Mouse (Mus musculus) liver, postnatal 0 days (tissue): ENCODE measurements at regions not wholly inside any gene's neighbourhood (a gene's known extent, or its start where the extent isn't known, plus 50 kb on each side); places are given as distances from the start of the nearest gene placed in this dataset.

Experiments
- ATAC-seq: fragments of 200-750 bp; cut with Nextera tagmentation; 2 replicates; pipeline ENCODE4 v1.8.0; 2017; ENCODE audit warnings: mild to moderate bottlenecking, moderate library complexity
- DNase-seq: peaks from one replicate; pipeline ENCODE4 v3.0.0-alpha.2; 2016
- H3K27ac ChIP-seq: fragments of 300-500 bp; sonication (generic); 2 replicates; pipeline ENCODE4 v1.5.1; 2014; ENCODE audit warnings: antibody characterized with exemption, moderate library complexity, mild to moderate bottlenecking, low read depth
- H3K27me3 ChIP-seq: fragments of 300-500 bp; sonication (generic); 2 replicates; pipeline ENCODE4 v1.6.1; 2014; ENCODE audit warnings: low read length, control low read depth, mixed read lengths; ENCODE audit not compliant: insufficient read depth
- H3K36me3 ChIP-seq: fragments of 300-500 bp; sonication (generic); replicated peaks from 2 replicates; pipeline ENCODE4 v1.6.1; 2014; ENCODE audit warnings: mild to moderate bottlenecking, control low read depth, low read length, moderate library complexity, mixed read lengths; ENCODE audit not compliant: insufficient read depth
- H3K4me1 ChIP-seq: fragments of 300-500 bp; sonication (generic); 2 replicates; pipeline ENCODE4 v1.6.1; 2014; ENCODE audit warnings: antibody characterized with exemption, mild to moderate bottlenecking, control low read depth; ENCODE audit not compliant: insufficient read depth
- H3K4me2 ChIP-seq: fragments of 300-500 bp; sonication (generic); 2 replicates; pipeline ENCODE4 v1.6.1; 2014; ENCODE audit warnings: low read depth, mild to moderate bottlenecking, low read length, moderate library complexity, mixed read lengths
- H3K4me3 ChIP-seq: fragments of 300-500 bp; sonication (generic); 2 replicates; pipeline ENCODE4 v1.5.1; 2014; ENCODE audit warnings: low read depth, low read length
- H3K9ac ChIP-seq: fragments of 300-500 bp; sonication (generic); replicated peaks from 2 replicates; pipeline ENCODE4 v1.6.1; 2014; ENCODE audit warnings: mild to moderate bottlenecking, moderate library complexity
- H3K9me3 ChIP-seq: fragments of 300-500 bp; sonication (generic); 2 replicates; pipeline ENCODE4 v1.6.1; 2016; ENCODE audit warnings: mild to moderate bottlenecking, control low read depth, low read length, mixed read lengths
- CTCF ChIP-seq: sonication (generic); IDR thresholded peaks from 2 replicates; pipeline ENCODE4 v1.5.1; 2016; ENCODE audit warnings: antibody characterized with exemption, low read depth
- EP300 ChIP-seq: IDR thresholded peaks from 2 replicates; pipeline ENCODE4 v1.6.1; 2016; ENCODE audit warnings: antibody characterized with exemption, low read depth, mild to moderate bottlenecking
- WGBS: fragments of 180-500 bp; shearing (Covaris S2); extraction: QIAGEN DNeasy Blood & Tissue Kit; methylation state at CpG from one replicate; pipeline ENCODE4 v1.1.7; 2014; ENCODE audit not compliant: insufficient replicate concordance; 5-methylcytosine and 5-hydroxymethylcytosine counted together

DNA sequence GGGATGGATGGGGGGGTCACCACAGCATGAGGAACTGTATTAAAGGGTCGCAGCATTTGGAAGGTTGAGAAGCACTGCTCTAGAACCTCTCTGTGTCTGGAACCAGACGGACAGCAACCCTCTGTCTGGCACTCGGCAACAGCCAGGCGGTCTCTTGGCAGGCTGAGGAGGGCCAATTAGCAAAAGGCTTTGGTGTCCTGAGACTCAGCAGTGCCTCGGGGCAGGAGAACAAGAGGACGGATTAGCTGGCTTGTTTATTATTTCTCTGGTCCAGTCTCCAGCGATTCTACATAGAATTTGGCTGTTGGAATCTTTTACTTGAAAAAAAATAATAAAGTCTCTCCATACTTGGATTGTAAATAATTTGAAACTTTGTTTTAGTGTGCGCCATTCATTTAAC, 450.4 kb downstream of the Fam19a5 start:
- H3K9me3 ChIP-seq, result no peaks in the 10 kb centered on the region
- no peak overlapping the region for H3K4me2 ChIP-seq
- no peak for ATAC-seq
- H3K36me3 ChIP-seq, result no peaks in the 10 kb centered on the region
- no peaks in the 10 kb centered on the region for H3K27me3 ChIP-seq
- TF ChIP-seq CTCF (no peak), EP300 (no peak)
- no peaks in the 10 kb centered on the region for H3K4me1 ChIP-seq
- H3K9ac ChIP-seq, result no peak overlapping the region
- no peak for DNase-seq
- H3K27ac ChIP-seq, result no peak overlapping the region
- no peak overlapping the region for H3K4me3 ChIP-seq
- 66% methylated on average over 8 of the region's 8 CpGs for WGBS

DNA sequence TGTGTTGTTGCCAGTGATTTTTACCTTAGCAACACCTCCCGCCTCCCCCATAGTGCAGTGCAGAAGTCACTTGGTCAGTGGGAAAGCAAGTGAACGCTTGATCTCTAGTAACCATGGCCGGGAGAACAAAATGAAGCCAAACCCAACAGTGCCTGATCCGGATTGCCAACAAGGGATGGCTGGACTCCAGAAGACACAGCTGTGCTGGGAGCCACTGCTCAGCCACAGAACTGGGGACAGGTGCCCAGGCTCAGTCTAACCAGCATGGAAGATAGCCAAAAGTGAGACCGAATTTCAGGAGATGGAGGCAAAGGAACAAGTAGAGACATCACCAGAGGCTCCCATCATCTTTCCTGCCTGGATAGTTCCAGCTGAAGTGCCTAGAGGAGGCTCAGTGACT, 473.0 kb downstream of the Fam19a5 start:
- TF ChIP-seq EP300 (no peak), CTCF (no peak)
- H3K27me3 ChIP-seq, result no peaks in the 10 kb centered on the region
- H3K9me3 ChIP-seq, result peaks cover 7% of the 10 kb centered on the region
- H3K9ac ChIP-seq, result no peak overlapping the region
- no peak for DNase-seq
- no peak for ATAC-seq
- H3K4me3 ChIP-seq, result no peak overlapping the region
- H3K4me2 ChIP-seq, result no peak overlapping the region
- 73% methylated on average over 5 of the region's 5 CpGs for WGBS
- no peaks in the 10 kb centered on the region for H3K36me3 ChIP-seq
- H3K4me1 ChIP-seq, result no peaks in the 10 kb centered on the region
- no peak overlapping the region for H3K27ac ChIP-seq

DNA sequence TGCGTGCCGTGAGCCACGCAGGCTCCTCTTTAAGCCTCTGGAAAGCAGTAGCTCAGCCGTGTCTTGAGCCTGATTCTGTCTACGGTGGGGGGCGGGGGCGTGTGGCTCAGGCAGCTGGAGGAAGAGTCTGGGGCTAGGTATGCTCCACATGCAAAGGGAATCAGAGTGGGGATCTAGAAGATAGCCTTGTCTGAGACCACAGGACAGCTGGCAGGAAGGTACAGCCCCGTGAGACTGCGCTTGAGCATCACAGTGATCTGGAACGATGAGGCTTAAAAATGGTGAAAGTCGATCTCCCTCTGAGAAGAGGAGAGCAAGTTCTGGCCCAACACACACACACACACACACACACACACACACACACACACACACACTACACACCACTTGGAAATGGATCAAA, 488.7 kb downstream of the Fam19a5 start:
- Histone ChIP-seq H3K9me3 (no peaks in the 10 kb centered on the region), H3K4me3 (no peak overlapping the region), H3K36me3 (no peaks in the 10 kb centered on the region), H3K4me1 (no peaks in the 10 kb centered on the region), H3K27ac (no peak overlapping the region), H3K27me3 (no peaks in the 10 kb centered on the region), H3K4me2 (no peak overlapping the region), H3K9ac (no peak overlapping the region)
- 77% methylated on average over 11 of the region's 11 CpGs for WGBS
- no peak for ATAC-seq
- TF ChIP-seq EP300 (no peak), CTCF (no peak)
- DNase-seq, result no peak

DNA sequence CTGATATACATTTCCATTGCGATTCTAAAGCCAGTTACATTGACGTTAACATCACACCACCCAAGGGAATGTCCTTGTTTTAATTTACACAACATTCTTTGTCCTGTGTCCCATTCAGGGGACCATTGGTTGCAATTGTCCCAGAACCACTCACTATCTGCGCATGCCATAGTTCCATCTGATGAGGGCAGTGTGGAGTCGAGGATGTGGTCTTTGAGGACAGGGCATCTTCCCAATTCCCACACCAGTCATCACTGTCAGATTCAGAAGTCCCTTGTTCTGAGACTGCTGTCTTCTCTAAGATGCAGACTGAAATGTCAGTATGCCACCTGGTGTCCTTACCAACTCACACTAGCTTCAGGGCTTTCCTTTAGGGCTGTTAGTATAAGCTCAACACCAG, 489.6 kb downstream of the Fam19a5 start:
- ATAC-seq (no peak), DNase-seq (no peak)
- Histone ChIP-seq H3K36me3 (no peaks in the 10 kb centered on the region), H3K4me2 (no peak overlapping the region), H3K4me1 (no peaks in the 10 kb centered on the region), H3K9ac (no peak overlapping the region), H3K4me3 (no peak overlapping the region), H3K27ac (no peak overlapping the region), H3K27me3 (no peaks in the 10 kb centered on the region), H3K9me3 (no peaks in the 10 kb centered on the region)
- WGBS, result 65% methylated on average over 4 of the region's 4 CpGs
- TF ChIP-seq EP300 (no peak), CTCF (no peak)

DNA sequence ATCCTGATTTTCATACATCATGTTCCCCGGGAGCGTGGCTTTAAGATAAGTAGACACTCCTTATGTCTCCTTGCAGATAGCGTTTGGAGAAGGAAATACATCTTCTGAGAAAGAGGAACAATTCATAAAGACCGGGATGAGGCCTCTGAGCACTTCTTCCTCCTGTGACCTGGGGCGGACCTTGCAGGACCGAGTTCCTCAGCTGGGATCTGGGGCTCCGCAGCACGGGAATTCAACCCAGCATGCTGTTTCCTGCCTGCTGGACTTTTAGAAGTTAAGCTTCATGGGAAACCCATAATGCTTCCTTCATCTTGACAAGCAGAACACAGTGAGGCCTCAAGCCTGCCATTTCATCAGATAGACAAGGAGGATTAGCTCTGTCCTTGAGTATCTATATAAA, 491.4 kb downstream of the Fam19a5 start:
- TF ChIP-seq EP300 (no peak), CTCF (no peak)
- no peaks in the 10 kb centered on the region for H3K4me1 ChIP-seq
- H3K27me3 ChIP-seq, result no peaks in the 10 kb centered on the region
- H3K4me2 ChIP-seq, result no peak overlapping the region
- no peak overlapping the region for H3K27ac ChIP-seq
- H3K9ac ChIP-seq, result no peak overlapping the region
- no peak overlapping the region for H3K4me3 ChIP-seq
- 46% methylated on average over 8 of the region's 8 CpGs for WGBS
- no peak for ATAC-seq
- H3K9me3 ChIP-seq, result no peaks in the 10 kb centered on the region
- H3K36me3 ChIP-seq, result no peaks in the 10 kb centered on the region
- DNase-seq, result no peak

DNA sequence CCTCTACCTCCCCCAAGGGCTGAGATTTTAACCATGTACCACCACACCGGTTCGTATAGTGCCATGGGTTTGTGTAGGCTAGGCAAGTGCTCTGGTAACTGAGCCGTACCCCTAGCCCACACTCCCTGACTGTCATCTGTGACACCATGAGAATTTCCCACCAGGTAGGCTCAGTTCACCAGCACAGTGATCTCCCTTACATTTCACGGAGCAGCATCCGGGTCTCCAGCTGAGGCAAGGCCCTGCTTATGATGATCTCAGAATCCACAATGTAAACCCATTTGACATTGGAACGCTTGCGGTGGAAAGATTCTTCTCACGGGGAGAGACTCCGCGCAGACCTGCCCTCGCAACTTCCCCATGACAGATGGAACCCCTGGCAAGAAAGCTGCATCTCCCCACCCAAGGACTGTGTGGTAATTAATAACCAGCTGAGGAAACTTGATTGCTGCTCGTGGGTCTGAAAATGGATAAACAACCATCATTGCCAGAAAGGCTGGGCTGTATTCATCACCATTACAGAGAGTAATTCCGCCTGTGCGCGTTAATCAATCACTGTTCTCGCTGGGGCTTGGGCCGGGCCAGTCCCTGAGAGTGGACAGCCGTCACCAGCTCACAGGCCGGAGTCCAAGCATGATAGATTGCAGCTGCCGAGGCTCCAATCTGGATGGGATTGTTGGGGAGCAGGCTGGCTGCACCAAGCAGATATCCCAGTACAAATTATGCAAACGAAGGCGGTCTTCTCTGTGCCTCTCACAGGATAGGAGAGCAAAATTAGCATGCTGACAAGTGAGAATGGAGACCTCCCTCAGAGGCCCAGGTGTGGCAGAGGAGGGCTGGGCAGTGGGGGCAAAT, 492.3 kb downstream of the Fam19a5 start:
- WGBS, result 68% methylated on average over 22 of the region's 22 CpGs

More for the DNA sequence above, 492.3 kb downstream of the Fam19a5 start:
- no peak overlapping the region for H3K9ac ChIP-seq
- H3K27ac ChIP-seq, result no peak overlapping the region
- no peak overlapping the region for H3K4me3 ChIP-seq
- no peak for DNase-seq
- no peaks in the 10 kb centered on the region for H3K36me3 ChIP-seq
- TF ChIP-seq CTCF (no peak), EP300 (no peak)
- H3K27me3 ChIP-seq, result no peaks in the 10 kb centered on the region
- H3K9me3 ChIP-seq, result no peaks in the 10 kb centered on the region
- ATAC-seq, result no peak
- H3K4me1 ChIP-seq, result no peaks in the 10 kb centered on the region
- H3K4me2 ChIP-seq, result no peak overlapping the region
